Mouse (Mus musculus) embryo, embryonic 11.5 days (tissue): ENCODE data around the gene Mlxipl.

Source experiments
- DNase-seq: peaks from one replicate; pipeline ENCODE4 v3.0.0-alpha.2; 2012; ENCODE audit warnings: low read depth, low spot score

Mlxipl gene

DNA sequence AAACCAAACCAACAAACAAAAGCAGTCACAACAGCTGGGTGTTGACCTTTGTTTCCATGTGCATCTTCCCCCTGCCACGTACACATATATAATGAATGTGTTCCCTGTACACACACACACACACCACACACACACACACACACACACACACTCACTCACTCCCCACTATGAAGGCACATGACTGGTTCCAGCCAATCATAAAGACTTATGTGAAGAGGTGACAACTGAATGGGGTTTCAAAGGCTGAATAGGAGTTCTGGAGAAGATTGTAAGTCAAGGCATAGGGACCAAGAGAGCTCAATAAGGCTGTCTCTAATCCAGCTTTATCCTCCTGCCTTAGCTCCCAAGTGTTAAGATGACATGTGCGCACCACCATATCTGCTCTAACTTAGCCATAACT, 10.1 kb upstream of the Mlxipl start:
- no peak for DNase-seq

DNA sequence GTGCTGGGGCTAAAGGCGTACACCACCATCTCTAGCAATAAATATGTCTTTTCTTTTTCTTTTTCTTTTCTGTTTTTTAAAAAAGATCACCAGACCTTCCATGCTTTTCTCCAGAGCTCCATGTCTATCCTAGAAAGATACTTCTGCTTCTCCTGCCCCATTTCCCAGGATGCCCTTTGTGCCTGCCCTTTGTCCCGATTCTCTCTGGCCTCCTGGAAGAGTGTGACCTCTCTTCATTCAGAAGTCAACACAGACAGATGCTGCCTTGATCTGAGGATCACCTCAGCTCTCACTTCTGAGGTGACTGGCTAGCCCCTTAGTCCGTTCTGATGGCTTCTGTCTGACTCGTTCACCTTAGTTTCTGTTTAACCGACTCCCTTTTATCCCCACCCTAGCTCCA, 9.2 kb upstream of the Mlxipl start:
- no peak for DNase-seq

DNA sequence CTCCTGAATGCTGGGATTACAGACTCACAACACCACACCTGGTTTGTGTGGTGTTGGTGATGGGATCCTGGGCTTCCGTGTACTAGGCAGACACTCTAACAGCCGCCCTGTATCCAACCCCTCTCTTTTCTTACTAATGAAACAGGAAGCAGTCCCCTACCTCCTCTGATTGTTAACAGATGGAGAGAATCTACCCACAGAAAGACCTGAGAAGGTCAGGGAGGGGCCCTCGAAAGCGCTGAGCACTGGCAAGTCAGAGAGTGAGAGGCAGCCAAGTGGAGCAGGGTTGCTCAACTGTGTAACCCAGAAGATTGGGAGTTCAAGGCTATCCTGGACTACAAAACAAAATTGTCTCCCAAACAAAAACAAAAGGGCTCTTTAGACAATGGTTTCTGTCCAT, 2.8 kb upstream of the Mlxipl start:
- DNase-seq, result no peak

DNA sequence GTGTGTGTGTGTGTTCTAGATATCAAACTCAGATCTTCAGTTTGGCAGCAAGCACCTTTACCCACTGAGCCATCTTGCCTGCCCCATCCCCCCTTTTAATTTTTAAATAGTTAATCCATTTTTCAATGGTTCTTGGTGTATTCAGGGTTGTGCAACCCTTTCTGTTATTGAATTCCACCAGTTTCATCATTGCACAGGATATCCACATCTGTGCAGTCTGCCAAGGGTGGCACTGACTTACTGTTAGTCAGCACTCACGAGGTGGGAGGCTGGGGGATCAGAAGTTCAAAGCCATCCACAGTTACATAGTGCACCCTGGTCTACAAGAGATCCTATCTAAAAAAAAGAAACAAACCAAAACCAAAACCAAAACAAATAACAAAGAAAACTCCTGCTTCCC, 11.3 kb downstream of the Mlxipl start:
- no peak for DNase-seq

DNA sequence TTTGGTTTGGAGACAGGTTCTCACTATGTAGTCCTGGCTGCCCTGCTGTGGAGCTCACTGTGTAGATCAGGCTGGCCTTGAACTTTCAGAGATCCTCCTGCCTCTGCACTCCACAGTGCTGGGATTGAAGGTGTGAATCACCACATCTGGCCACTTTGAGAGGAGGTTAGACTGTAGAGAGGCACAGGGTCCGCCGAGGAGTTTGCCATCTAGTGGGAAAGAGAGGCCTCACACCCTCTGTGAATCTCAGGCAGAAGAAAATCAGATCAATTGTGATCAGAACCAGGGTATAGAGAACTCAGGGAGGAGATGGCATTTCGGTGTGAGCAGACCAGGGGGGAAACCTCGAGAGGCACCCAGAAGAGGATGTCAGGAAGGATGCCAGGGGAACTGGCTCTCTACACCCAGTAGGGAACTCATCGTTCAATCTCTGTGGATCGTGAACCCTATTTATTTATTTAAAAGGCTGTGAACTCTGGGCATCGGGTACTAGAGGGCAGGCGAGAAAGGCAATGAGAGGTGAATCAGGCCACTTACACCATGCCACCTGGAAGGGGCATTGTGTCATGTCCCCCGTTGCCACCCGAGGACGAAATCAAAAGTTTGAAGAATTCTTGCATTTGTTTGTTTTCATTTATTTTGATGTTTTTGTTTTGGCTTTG, 14.4 kb downstream of the Mlxipl start:
- no peak for DNase-seq

DNA sequence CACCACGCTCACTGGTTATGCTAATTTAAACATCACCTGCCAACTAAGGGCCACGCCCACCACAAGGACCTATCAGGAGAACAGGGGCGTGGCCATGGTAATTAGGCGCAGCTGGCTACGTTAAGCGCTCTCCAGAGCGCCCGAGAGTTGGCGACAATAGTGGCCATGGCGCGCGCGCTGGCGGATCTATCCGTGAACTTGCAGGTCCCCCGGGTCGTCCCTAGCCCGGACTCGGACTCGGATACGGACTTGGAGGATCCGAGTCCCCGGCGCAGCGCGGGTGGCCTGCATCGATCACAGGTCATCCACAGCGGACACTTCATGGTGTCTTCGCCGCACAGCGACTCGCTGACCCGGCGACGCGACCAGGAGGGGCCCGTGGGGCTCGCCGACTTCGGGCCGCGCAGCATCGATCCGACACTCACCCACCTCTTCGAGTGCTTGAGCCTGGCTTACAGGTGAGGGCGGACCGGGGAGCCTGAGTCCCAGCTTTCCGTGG, 17.1 kb downstream of the Mlxipl start:
- DNase-seq, result peak; percentile 76

DNA sequence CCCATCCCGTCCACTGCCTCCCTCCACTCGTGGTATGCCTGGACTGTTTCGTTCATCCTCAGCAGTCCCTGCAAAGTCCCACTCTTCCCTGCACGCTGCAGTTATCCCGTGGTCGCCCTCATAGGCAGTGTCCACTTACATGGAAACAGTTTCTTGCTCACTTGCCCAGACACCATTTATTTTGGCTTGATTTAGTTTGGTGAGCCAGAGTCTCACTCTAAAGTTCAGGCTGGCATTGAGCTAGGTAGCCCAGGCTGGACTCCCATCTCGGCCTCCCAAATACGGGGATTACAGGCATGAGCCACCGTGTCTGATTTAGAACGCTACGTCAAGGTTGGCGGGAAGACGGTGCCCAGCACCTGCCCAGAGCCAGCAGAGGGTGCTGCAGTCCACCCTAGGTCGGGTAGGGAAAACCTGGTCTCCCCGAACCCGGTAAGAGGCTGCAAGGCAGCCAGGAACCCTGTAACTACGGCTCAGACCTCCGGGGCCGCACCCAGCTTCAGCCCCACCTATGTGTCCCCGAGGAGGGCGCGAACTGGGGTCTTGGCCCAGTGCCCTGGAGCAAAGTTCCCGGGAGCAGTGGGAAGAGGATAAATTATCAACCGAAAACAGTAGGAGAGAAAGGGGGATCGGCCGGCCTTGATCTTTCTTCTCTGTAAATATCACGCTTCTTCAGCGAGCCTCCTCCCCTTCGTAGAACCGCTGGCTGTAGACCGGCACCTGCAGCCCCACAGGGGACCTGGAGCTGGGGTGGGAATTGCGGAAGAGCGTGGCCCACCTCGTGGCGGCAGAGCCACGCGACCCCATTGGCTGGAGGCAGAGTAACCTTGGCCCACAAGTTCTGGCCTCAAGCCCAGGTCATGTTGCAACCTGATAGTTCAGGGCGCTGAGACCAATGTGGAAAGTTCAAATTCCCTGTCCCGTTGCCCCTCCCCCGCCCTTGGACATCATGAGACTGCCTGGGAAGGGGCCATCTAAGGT, 18.1 kb downstream of the Mlxipl start:
- peak; percentile 45 for DNase-seq

DNA sequence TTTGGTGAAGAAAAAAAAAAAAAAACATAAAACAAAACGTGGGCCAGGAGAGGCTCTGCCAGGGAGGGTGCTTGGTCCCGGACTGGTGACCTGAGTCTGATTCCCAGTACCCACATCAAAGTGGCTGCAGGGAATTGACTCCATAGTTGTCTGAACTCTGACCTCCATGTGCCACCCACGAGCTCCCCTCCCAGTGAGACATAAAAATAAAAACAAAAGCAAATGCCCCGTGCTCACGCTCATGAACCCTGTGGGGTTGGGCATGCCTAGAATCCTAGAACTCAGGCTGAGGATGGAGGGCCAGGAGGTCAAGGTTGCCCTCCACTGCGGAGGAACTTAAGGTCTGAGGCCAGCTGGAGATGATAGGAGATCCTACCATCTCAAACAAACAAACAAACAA, 19.3 kb downstream of the Mlxipl start:
- no peak for DNase-seq

DNA sequence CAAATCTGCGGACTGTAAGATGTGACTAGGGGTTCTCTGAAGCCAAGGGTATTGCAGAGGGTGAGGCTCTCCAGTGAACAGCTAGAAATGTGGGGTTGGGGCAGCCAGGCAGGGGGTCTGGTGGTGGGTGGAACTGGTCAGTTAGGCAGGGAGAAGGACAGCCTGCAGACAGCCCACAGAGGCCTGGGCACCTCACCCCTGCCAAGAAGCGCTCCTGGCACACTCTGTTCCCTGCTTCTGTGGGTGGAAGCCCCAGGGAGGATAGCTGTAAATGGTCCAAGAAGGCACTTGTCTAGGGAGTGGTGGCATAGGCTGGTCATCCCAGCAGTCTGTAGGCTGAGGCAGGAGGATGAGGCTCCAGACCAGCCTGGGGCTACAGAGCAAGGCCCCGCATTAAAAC, 19.7 kb downstream of the Mlxipl start:
- no peak for DNase-seq

DNA sequence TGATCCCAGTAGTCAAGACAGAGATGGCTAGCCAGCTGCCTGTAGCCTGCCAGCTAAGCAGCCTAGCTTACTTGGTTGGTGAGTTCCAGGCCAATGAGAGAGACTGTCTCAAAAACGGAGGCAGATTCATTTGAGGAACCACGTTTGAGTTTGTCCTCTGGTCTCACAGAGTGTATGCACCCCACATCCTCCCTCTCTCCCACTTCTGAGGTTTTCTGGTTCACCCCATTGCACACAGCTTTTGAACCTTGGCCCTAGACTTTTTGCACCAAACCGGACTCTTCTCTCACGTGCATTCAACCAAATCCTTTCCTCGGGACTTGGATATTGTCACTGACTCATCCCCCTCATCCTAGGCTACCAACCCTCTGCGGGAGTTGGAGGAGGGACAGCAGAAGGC, 20.3 kb downstream of the Mlxipl start:
- no peak for DNase-seq

DNA sequence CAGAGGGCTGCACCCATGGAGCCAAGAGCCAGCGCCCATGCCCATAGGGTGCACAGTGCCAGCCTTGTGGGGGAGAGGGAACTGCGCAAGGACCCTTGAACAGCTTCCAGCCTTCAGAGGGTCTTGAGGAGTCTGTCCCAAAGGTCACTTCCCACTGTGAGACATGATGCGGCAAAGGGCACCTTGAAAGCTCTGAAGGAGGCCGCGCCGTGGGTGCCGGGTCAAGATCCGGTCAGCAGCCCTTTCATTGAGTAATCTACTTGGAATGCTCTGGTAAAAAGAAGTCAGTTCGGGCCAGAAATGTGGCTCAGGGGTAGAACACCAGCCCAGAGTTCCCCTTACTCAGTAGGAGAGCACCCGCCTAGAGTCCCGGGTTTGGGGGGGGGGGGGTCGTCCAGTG, 24.1 kb downstream of the Mlxipl start:
- DNase-seq, result no peak

DNA sequence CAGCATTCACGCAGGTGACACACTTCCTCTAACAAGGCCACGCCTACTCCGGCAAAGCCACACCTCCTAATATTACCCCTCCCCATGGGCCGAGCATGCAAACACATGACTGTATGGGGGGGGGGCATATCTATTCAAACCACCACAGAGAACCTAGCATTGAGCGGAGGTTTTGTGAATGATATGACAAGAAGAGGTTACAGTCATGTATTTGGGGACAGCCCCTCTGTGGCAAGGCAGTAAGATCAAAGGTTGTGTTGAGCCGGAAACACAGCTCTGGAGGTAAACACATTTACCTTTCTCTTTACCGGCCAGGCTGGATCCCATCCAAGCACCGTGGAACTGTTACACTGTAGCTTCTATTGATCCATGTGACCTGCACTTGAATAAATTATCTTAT, 25.6 kb downstream of the Mlxipl start:
- DNase-seq, result no peak

DNA sequence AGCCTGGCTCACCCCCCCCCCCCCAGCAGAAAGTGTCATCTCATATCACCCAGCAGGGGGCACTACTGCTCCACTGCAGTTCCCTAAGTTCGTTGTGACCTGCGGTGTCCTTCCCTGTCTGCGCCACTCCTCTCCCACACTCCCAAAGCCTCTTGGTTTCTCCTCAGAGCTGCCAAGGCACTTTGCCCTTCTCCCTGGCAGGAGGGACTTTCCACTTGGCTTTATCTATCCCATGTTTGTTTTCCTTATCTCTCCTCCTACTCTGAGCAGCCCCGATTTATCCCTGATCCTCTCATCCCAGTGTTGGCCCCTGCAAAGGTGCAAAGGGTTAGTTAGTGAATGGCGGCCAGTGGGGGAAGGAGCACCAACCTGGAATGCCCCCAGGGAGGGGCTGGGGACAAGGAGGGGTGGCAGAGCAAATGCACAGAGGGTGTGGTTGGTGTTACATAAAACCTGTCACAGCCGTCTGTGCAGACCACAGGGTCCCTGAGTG, 28.9 kb downstream of the Mlxipl start:
- DNase-seq, result peak; percentile 37

DNA sequence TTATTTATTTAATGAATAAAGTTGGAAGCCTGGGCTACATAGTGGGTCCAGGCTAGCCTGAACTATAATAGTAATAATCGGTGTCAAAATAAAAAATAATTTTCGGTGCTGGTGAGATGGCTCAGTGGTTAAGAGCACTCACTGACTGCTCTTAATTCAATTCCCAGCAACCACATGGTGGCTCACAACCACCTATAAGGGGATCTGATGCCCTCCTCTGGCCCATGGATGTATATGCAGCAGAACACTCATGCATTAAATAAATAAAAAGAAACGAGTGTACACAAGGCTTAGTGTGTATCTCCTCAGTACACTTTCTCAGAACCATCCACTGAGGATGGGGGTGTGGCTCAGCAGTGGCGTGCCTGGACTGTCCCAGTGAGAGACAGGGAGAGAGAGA, 31.1 kb downstream of the Mlxipl start:
- no peak for DNase-seq

DNA sequence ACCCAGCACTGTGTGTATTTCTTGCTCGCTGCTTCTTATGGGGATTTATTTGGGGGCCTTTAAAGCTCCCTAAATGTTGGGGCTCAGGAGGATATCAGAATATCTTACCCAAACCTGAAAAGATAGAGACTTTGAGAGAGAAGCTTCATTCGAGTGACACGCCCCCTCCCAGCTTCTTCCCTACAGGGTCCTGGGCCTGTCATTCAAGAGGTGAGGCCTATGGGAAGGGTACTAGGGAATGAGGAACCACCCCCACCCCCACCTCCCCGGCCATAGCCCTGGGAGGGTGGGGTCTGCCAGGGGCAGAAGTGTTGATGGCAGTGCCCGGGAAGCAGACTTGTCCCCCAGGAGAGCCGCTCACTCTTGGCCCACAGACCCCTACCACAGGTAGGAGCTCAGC, 36.4 kb downstream of the Mlxipl start:
- DNase-seq, result no peak

DNA sequence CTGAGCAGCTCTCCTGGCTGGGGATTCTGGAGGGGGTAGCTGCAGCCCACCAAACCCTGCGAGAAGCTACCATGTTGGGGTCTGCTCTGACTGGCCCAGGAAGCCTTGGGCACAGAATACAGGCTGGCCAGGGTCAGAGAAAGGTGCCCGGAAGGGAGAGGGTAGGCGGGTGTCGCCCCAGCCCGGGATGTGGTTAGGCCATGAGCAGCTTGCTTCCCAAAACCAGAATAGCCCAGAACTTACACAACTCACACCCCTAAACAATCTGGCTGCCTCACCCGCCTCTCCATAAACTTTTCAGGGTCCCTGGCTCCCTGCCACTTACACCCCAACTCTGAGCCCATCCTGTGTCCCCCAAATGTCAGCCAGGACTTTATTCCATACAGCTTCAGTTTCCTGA, 38.0 kb downstream of the Mlxipl start:
- no peak for DNase-seq

DNA sequence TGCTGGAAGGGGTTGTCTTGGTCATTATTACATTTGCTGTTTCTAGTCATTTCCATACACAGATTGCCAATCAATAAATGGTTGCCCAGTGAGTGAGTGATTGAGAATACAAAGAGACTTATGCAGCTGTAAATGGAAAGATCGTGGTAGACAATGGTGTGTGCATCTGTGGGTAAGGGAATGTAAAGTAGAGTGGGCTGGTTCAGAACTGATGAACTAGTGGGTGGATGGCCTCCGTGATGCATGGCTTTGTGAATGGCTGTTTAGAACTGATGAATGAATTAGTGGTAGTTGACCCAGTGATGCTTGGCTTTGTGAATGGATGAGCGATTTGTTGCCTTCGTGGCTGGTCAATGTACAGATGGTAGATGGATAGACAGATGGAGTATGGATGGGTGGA, 40.1 kb downstream of the Mlxipl start:
- no peak for DNase-seq

DNA sequence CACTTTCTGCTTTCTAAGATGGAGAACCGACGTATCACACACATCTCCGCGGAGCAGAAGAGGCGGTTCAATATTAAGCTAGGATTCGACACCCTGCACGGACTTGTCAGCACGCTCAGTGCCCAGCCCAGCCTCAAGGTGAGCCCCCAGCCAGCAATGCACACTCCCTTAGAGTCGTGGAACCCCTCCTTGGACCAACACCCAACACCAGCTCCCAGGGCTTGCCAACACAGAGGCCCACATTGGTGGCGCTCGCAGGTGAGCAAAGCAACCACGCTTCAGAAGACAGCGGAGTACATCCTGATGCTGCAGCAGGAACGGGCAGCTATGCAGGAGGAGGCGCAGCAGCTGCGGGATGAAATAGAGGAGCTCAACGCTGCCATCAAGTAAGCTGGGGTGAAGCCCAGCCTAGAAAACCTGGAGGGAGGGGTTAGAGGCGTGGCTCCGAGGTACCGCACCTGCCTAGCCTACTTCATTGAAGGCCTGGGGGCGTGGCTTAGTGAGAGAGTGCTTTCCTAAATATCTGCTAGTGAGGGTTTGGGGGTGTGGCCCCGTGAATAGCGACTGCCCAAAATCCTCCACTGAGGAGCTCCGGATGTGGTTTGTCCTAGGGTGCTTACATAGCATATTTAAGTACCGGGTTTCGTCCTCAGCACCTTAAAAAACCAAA, 44.2 kb downstream of the Mlxipl start:
- DNase-seq, result peak; percentile 7

DNA sequence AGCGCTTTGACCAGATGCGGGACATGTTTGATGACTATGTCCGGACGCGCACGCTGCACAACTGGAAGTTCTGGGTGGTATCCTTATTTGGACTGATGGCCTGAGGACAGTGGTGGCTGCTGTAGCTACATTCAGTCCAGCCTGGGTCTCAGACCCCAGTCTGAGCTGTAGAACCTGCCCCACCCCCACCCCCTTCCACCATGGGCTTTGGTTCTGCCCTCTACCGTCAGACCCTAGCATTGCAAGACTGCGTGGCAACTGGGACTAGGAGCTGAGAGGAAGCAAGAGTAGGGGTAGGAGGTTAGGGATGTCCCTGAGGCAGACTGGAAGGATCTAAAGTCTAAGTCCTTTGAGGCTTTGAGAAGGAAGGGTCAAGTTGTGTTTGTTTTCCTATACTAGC, 44.8 kb downstream of the Mlxipl start:
- DNase-seq, result peak; percentile 13

DNA sequence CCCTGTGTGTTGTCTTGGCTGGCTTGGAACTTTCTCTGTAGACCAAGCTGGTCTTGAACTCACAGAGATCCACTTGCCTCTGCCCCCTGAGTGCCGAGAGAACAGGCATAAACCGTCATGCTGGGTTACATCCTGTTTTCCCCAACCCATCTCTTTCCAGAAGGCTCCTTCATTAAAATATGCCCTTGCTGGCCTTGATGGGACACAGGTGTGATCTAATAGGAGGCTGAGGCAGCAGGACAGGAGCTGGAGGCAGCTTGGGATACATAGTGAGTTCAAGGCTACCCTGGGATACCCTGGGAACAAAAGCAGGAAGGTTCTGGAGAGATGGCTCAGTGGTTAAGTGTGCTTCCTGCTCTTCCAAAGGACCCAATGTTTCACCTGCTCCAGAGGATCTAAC, 50.2 kb downstream of the Mlxipl start:
- DNase-seq, result no peak

DNA sequence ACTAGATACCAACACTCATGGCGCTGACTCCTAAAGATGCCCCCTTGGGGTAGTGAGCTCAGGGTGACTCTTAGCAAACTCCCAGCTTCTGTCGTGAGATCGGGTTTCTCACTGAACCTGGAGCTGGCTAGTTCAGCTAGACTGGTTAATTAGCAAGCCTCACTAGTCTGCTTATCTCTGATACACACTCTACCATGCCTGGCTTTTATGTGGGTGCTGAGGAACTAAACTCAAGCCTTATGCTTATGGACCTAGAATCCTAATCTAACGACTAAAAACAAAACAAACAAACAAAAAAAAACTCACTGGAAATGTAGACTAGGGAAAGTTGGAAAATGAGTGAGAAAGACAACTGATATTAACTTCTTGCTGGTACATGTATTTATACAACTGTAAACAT, 54.8 kb downstream of the Mlxipl start:
- no peak for DNase-seq

DNA sequence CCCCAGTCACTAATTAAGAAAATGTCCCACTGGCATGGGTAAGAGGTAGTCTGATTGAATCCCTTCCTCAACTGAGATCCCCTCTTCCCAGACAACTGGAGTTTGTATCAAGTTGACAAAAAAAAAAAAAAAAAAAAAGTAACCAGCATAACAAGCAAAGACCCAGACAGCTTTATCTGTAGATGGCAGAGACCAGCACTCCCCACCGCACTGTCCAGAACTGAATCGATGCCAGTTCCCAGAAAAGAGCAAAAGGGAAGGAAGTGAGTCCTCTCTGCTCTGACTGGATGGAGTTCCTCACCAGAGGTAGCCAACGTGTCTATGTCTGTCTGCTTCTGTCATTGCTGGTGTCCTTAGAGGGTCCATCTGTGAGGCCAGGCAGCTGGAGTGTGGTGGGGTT, 55.8 kb downstream of the Mlxipl start:
- DNase-seq, result no peak
